Mouse (Mus musculus) cerebellum, adult (tissue): ENCODE measurements at regions not wholly inside any gene's neighbourhood (a gene's known extent, or its start where the extent isn't known, plus 50 kb on each side); places are given as distances from the start of the nearest gene placed in this dataset.

Experiments
- ATAC-seq: cut with Nextera tagmentation; 2 replicates; pipeline ENCODE4 v1.9.2; 2017; ENCODE audit warnings: mild to moderate bottlenecking, moderate library complexity, mixed read lengths; ENCODE audit not compliant: insufficient number of reproducible peaks, low FRiP score, low TSS enrichment

DNA sequence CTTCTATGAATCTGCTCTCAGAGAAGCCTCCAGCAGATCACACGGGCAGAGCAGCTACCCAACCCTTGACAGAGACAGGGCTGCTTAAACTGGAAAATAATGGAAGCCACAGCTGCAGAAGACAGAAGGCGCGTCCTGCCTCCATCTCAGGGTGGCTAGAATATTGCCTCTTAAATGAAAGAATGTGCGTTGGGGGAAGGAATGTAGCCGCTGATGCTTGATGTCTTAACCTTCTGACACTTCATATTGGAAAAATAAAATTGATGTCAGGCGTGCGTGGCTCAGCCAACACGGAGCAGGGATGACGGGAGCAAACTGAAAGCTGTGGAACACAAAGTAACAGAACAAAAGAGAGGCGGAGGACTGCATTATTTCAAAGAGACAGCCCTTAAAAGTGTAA is 114.6 kb upstream of the Ppm1h start:
- no peak for ATAC-seq

- ATAC-seq = no peak
These were observed 114.1 kb upstream of the Ppm1h start for GRCm38 (mm10) chr10:122564473-122564872.

GRCm38 (mm10) chr10:122566601-122567000 is 112.0 kb upstream of the Ppm1h start:
- ATAC-seq = no peak

GRCm38 (mm10) chr10:122569546-122570202 is 108.9 kb upstream of the Ppm1h start:
- no peak for ATAC-seq

DNA sequence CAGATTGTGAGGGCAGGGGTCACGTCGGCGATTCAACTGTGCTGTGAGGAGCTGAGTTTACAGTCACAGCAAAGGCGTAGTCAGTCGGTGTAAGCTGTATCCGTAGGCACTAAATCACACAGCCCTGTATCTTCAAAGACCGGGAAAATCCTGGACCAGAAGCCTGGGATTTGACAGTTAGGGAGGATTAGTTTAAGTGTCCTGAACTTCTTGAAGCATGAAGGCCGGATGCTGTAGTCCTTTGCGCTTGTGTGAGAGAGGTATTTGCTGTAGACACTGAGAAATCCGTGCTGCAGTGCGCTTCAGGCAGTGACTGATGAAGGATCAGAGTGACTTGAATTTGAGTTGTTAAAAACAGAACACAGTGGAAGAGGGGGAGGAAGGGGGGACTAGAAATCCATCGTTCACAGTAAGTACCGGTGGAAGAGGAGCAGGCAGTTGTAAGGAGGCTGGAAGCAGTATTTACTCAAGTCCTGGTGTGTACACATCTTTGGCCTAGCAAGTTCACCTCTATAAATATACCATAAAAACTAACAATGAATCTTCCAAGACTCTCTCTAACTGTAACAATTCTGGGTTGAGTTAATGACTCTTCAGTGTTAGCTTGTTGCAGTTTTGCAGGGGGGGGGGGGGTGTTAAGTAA is 107.5 kb upstream of the Ppm1h start:
- no peak for ATAC-seq

DNA sequence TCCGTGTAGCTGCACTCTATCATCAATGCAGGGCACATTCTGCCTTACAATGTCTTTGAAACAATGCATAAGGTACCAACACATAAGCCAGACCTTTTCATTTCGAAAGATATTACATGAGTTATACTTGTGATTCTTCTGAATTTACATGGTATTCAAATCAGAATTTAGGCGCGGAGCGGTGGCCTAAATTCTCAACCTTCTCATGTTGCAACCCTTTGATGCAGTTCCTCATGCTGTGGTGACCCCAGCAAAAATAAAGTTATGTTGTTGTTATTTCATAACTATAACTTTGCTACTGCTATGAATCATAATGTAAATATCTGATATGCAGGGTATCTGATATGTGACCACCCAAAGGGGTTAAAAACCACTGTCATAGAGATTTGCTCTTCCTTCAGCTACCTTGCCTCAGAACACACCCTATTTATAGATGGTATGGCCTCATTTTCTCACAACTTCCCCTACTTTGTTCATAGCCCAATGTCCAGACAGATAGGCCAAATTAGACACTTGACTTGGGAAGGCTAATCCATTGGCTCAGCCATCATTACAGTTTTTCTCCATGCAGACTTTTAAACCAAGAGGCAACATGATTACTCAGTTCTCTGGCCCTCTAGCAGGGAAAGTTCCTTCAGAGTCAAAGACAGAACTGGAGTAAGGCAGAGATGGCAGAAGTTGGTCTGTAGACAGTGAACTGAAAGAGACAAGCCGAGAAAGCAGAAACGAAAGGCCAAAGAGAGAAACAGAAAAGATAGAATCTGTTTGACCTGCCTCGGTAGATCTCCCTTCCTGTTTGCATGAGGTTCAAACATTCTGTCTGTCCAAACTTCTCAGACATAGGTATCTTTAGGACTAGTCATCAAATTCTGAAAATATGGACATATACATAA is 102.1 kb upstream of the Ppm1h start:
- no peak for ATAC-seq

DNA sequence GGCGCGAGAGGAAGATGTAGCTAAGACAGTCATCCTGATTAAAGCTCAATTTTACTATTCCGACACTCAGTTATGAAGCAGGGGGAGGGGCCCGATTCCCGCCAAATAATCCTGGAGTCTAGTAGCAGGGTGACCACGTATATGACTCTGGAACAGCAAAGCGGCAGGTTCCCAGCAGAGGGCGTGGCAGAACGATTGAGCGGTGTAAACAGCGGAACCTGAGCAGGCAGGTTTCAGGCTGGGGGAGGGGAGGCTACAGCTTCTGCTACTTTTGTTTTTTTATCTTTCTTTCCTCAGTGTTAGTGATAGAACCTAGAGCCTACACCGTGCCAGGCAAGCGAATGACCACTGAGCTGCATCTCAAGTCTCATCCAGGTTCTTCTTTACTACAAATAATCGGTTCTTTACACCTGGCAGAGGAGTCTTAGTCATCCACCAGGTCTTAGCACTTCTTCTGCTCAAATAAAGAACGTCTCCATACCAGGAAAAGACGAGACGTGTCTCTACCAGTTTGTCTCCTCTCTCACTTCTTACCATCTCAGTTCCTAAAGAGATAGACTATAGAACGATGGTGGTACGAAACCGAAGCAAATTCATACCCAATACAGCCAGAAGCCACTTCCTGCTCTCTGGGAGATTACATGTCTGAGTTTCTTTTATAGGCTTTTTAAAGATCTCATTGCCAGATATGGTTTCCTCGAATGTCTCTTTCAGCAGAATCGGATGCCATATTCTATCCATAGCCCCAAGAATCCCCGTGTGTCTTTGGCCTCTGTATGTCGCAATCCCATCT is 100.2 kb upstream of the Ppm1h start:
- no peak for ATAC-seq

DNA sequence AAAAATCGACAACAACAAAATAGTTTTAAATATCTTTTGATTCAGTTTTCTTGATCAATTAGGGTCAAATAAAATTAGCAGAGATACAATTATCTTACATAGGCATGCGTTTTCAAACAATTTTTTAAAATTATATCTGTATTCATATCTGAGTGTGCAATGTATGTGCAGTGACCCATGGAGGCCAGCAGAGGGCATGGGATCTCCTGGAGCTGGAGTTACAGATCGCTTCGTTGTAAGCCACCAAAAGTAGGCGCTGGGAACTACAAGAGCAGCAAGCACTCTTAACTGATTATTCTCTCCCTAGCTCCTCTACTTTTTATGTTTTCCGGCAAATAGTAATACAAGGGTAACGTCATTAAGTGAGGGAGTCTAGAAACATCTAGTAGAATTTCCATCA is 97.5 kb upstream of the Ppm1h start:
- ATAC-seq = no peak

- no peak for ATAC-seq
These were observed 91.0 kb upstream of the Ppm1h start for GRCm38 (mm10) chr10:122587541-122587940.

DNA sequence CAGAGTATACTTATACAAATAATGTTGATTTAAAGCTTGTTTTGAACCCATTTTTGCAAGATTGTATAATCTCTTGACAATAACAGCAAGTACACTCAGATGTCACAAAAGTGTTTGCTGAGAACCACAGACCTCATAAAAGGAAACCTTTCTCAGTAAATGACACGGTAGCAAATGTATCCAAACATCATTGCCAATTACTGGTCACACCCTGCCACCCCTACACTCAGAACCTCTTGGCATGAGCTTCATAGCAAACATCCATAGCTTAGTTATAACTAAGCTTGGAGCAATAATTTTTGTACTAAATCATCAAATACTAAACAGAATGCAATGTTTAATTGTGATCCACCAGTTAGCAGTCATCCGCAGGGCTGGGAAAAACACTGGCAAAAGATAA is 79.1 kb upstream of the Ppm1h start:
- no peak for ATAC-seq

GRCm38 (mm10) chr10:122602394-122602793 is 76.2 kb upstream of the Ppm1h start:
- ATAC-seq = no peak

DNA sequence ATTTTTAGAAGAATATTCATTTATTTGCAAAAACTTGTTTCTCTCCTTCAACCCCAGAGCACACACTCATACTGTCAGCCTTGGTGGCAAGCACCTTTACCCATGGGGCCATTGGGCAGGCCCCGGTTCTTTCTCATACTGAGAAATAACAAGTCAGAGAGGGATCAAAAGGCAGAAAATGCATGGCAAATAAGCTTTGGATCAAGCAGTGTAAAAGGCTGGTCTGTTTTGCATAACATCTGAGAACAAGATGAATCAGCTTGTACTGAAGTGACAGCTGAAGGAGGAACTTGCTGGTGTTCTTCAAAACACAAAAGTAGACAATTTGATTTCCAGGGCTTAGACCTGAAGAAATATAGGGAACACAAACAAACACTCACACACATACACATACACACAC is 74.6 kb upstream of the Ppm1h start:
- no peak for ATAC-seq

- ATAC-seq = no peak
These were observed 65.3 kb upstream of the Ppm1h start for GRCm38 (mm10) chr10:122613281-122613680.

DNA sequence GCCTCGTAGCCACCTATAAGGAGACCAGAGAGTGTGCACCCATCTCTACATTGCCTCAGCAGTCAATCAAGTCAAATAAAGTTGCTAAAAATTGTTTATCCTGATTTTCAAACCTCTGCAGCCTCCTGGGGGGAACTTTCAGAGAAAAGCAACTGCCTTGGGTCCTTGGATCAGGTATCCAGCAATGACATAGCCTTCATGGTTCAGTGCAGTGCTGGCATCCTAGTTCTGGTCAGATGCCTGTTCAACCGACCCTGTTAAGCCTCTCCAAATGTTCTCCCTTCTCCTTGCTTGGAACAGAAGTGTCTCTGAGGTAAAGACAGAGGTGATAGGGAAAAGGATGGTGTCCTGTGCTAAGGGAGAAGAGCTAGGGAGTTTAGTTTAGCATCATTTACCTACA is 64.7 kb upstream of the Ppm1h start:
- ATAC-seq = no peak

- no peak for ATAC-seq
These were observed 63.8 kb upstream of the Ppm1h start for GRCm38 (mm10) chr10:122614720-122615119.

- no peak for ATAC-seq
These were observed 62.9 kb upstream of the Ppm1h start for GRCm38 (mm10) chr10:122615658-122616057.

DNA sequence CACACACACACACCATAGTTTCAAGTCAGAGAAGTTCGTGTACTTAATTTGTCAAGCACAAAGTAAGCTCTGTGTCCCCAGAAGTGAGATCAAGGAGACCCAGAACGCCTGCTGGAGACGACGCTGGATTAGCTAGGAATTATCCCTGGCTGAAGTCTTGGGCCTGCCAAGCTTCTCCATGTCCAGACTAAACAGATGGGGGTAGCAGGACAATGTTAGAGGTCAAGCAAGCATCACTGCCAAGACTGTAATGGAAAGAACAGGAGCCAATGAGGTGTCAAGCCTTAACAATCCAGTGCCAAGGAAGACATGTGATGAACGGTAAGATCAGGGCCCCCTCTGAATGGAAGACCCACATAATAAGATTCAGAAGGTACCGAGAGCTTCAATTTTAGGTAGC is 62.2 kb upstream of the Ppm1h start:
- no peak for ATAC-seq

- no peak for ATAC-seq
These were observed 59.7 kb upstream of the Ppm1h start for GRCm38 (mm10) chr10:122618854-122619253.

DNA sequence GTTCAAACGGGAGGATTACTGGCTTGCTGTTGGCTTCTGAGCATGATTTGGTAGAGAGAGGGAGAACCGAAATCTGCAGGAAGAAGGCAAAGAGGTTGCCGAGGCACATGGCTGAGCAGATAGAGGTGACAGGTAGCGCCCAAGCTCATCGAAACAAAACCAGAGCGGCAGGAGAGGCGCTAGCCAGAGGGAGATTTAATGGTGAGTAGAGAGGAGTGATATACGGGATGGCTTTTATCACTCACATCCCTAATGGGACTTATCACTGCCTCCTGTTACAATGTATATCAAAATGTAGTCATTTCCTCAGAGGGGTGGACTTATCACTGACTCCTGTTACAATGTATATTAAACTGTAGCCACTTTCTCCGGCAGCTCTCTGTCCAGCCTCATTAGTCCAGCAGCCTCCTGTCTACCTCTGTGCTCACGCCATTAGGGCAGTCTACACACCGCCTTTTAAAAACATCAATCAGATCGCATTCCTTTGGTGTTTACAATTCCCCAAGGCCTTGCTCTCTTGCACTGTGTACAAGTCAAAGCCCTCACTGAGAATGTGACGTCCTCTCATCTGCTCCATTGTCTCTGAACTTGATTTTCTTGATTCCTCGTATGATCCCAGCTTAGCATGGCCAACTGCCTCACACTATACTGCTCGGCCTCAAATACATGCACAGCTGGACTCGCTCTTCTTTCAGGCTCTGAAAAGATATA is 59.0 kb upstream of the Ppm1h start:
- ATAC-seq = no peak
